Mouse (Mus musculus): Measurements from ENCODE around the gene Cobl.

The Cobl gene

DNA sequence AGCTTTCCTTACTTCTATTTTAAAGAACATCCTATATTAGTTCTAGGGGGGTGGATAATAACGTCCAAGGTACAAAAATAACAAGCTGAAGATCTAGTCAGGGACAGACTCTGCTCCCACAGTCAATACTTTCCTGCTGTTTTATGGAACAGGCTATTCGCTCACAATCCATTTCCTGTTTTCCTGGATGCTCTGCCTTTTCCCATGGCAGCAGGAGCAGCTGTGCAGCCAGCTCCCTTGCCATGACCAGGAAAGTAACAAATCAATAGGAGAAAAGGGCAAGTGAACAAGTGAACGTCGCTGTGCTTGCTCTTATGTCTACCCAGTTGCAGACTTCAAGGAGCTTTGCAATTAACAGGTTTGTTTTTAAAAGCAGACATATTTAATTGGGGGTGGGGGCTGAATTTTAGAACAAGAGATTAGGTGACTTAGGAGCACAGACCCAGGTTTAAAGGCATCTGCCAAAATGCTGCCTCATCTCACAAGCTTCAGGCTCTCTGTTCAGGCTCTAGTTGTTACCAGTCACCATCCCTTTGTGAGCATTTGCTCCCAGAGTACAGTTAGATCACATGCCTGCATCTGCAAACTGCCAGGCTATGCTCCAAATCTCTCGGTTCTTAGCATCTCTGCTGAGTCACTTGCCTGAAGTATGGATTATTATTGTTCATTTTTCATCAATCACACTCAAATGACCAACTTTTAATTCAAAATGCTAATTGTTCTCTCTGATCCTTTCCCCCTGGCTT lies 164.9 kb downstream of the Cobl start:
- DNase-seq = peak in 1 of 2 experiments; percentile 3

GRCm38 (mm10) chr11:12291654-12291935 lies 173.2 kb downstream of the Cobl start:
- DNase-seq = no peak

DNA sequence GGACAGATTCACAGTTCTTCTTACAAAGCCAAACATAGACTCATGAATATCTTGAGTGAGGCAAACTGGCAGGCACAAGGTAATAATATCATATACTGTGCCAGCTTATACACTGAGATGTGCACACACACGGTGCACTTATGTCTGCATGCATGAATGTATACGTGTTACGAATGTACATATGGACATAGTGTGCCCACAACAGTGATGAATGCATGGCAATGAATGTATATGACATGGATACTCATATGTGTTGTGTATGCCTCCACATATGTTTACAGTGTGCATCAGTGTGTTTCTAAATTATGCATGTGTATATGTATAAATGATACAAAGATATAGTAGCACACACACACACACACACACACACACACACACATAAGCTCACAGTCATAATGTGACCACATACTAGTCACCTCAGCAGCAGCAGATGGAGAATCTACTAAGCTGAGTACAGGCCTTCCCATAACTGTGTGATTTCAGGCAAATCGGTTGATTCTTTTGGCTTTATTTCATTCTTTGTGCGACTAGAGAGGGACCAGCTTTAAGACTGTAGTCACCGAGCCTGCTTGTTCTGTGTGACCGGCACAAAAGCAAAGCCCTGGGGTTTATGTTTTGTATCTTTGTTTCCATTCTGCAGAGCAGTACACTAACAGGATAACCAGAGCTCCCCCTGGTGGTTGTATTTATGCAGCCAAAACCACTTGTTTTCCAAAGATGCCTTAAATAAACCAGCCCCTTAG lies 173.7 kb downstream of the Cobl start:
- DNase-seq = peak; percentile 54 to 69

DNA sequence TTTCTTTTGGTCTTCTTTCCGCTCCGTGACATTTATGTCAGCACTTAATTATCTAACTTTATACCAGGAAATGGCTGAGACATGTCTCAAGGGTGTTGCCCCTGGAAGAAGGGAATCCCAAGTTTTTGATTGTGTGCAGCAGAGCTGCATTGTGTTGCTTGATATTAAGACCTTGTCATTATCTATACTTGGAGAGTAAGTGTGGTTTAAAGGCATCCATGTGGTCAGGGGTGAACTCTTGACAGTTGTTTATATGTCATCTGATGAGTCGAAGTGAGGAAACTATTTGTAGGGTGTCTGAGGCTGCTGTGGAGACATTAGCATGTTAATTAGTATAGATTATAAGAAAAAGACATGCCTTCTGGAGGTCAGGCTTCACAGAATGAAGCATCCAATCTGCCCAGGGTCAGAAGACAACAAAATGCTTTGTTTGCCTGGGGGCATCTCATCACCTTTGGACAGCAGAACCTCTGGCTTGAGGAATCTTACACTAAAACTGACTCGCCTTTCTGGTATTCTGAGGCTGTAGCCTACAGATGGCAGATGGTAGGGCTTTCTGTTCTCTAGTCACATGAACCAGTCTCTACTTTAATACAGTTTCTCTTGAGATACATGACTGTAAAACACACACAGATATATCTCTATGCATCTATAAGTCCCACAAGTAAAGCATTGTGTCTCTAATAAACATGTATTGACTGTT lies 179.3 kb downstream of the Cobl start:
- no peak for DNase-seq

- DNase-seq = no peak
Observed at GRCm38 (mm10) chr11:12280711-12281110, 184.0 kb downstream of the Cobl start.

- no peak for DNase-seq
Observed at GRCm38 (mm10) chr11:12274276-12274675, 190.5 kb downstream of the Cobl start.

- DNase-seq = no peak
Observed at GRCm38 (mm10) chr11:12273726-12274125, 191.0 kb downstream of the Cobl start.

- no peak for DNase-seq
Observed at GRCm38 (mm10) chr11:12258411-12258810, 206.3 kb downstream of the Cobl start.

DNA sequence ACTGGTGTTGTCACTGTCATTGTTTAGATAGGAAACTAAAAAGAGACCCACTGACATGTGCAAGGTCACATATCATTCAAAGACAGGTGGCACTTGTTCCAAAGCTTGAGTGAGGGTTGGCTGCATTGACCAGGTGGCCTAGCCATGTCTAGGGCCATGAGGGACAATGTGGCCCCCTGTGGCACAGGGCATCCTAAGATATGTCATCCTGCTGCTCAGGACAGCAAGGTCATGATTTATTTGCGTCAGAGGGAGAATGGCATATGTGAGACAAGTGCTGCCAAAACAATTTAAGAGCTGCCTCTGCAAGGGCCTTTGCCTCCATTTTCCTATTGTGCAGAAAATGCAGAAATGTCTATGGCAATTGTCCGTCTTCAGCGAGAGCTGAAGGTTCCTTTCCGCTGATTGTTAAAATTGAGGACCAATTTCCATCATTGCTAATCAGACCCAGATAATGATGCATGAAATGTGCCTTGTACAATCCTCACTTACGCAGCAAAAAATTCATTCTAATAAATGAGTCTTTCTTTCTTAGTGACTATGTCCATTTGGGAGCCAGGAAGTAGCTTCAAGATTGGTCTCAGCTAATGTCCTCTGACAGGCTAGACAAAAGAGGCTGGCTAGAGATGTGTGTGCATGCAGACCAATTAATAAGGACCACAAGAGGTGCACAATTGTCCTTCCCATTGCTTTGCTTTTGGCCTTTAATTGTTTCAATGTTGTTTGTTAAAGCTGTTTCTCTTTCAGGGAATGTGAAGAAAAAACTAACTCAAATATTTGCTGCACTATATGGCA lies 207.2 kb downstream of the Cobl start:
- DNase-seq = no peak

DNA sequence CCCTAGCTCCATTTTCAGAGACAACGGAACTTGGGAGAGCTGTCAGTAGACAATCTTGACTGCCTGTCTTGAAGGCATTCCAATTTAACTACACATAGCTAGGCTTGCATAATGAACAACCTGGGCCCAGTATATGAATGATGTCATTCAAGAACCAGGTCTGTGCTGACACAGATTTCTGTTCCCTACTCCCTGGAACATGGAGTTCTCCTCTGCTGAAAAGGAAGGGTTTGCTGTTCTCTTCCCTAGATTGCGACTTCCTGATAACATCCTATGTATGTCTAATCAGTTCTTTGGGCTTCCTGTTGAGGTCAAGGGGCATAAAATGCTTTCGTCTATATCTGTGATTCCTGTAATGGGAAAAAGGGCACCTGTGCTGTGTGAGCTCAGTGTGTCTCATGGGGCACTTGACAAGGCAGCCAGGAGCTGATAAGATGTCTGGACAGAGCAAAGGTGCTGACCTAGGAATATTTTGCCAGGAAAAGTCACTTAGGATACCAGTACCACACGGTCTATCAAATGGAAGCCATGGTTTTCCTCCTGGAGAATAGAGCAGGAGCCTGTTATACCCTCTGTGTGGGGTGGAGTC lies 219.3 kb downstream of the Cobl start:
- DNase-seq = no peak

GRCm38 (mm10) chr11:12236341-12236740 lies 228.4 kb downstream of the Cobl start:
- no peak for DNase-seq

DNA sequence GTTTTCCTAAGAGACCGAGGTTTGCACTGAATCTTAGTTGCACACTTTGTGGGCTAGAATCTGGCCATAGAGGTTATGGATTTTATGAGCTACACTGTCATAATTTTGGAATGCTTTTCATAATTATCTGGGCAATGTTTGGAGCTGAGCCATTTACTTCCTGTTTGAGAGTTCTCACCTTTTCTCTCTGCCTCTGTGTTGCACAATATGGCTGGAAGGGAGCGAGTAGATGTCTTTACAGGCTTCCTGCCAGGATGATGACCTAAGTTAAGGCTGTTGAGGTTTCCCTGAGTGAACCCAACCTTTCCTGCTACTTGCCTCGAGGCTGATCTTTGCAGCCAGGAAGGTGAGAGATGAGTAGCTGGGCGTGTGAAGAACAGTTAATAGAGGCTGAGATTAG lies 229.9 kb downstream of the Cobl start:
- no peak for DNase-seq

GRCm38 (mm10) chr11:12234126-12234525 lies 230.6 kb downstream of the Cobl start:
- no peak for DNase-seq

GRCm38 (mm10) chr11:12232743-12233125 lies 232.0 kb downstream of the Cobl start:
- peak; percentile 13 to 20 for DNase-seq

DNA sequence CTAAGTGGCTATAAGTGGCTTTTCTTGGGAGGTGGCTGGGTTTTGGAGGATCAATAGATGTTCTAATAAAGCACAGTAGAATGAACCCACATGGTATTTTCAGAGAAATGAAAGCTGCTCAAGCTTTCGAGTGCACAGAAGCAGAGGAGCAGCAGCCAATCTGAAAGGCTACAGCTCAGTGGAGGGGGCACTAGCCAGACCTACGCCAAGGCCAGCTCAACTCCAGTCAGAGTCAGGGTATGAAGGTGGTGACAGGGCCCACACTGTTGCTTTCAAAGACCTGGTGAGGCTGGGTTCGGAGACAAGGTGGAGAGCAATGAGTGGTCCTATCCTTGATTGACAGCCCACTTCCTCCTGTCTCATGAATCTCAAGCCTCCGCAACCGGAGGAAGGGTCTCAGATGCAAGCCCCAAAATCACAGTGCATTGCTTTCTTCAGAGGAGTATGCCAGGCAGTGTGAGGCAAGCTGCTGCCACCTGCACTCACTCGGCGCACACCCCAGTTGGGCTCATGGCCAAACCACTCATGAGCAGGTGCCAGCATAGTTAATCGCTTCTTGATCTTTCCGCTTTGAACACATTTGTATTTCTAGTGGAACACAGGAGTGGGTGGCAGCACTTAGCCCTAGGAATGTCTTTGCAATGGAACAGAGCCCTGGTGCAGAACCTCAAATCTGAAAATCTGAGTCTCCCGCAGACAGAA lies 232.6 kb downstream of the Cobl start:
- peak; percentile 70 to 73 for DNase-seq

- DNase-seq = peak; percentile 55 to 62
Observed at GRCm38 (mm10) chr11:12231481-12232035, 233.2 kb downstream of the Cobl start.

GRCm38 (mm10) chr11:12229411-12229810 lies 235.3 kb downstream of the Cobl start:
- peak; percentile 34 to 44 for DNase-seq

DNA sequence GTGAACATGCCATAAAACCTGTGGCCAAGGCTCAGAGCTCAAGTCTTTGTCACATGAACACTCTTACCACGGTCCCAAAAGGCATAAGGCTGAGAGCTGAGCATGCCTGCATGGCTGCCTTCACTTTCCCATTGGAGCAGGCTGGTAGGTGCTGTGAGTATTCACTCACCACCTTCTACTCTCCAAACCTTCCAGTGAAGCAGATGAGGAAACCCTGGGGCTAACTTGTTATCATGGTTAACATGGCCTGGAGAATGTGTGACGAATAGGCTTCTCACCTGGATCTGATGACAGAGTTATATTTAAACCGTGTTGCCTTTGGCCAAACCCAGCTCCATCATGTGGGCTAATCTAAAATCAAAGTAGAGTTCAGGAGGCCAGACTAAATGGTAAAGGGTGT lies 237.4 kb downstream of the Cobl start:
- no peak for DNase-seq

DNA sequence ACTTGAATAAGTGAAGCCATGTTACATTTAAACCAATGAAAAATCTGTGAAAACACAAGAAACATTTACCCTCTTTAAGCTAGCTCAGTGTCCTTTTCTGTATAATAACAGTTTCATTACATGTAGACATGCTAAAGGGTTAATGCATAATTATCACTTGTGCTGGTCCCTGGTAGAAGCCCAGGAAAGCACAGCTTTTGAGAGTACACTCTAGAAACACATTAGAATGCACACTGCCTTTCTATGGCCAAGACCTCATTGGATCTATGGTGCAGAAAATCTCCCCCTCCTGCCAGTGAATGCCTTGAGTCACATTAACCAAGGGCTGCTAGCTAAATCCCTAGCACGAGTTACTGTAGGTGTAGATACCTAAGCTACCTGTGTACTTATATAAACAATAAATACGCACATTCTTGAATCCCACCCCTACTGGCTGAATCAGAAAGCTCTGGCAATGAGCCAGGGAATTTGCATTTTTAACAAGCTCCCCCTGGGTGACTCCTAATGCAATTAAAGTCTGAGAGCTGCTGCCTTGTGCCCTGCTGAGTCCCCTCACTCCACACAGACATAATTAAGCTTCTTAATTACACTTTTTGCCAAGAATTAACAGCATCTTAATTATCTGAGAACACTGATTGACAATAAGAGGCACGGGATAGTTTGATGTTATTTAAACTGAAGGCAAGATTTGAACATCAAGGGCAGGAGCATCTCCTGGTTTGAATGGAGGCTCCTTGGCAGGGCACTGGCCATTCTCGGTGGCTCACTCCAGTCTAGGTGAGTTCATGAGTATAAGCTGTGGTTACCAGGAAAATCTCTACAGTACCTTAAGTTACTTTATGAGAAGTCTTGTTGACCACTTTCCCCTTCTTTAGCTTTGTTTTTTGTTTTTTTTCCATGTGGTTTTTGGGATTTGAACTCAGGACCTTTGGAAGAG lies 244.9 kb downstream of the Cobl start:
- no peak for DNase-seq

- DNase-seq = no peak
Observed at GRCm38 (mm10) chr11:12216897-12217296, 247.9 kb downstream of the Cobl start.

DNA sequence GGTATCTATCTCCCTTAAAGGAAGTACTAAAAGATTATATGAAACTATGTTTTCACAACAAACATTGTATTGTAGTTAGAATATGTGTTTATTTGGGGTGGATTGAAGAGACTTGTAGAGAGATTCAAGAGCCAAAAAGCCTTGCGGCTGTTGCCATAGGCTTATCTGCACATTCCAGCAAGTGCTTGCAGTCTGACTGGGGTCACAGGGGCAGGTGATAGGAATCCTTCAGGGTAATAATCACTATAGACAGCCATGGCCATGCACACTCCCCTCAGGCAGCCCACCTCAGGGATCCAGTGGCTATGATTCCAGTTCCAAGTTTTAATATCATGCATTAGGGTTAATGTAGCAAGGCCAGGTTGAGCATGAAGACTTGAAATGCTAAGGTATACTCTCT lies 249.2 kb downstream of the Cobl start:
- DNase-seq = no peak
